Mouse (Mus musculus): ENCODE results near the gene Lmntd2. TPM values are rescaled to one million over a fixed set of nuclear protein-coding genes. Genes with fewer than 3 reads are reported as not detected.

The Lmntd2 gene
- polyA plus RNA-seq, 1 experiment from 2014 or later, result 1.5 TPM

- H3K27me3 ChIP-seq (replicated peaks; ENCODE audit: control insufficient read depth, insufficient read depth, low read length), result no peaks in the 10 kb centered on the region
- no peak for DNase-seq (ENCODE audit: low spot score)
- H3K9me3 ChIP-seq (ENCODE audit: control insufficient read depth, low read length), result no peaks in the 10 kb centered on the region
- no peak overlapping the region for H3K4me3 ChIP-seq (ENCODE audit: low read depth, low read length)
- 0 out of 2 replicates have a peak overlapping the region, but pooled peaks have one; percentile 6 for H3K9ac ChIP-seq (ENCODE audit: low read depth, low read length)
- peaks cover 23% of the 10 kb centered on the region for H3K4me1 ChIP-seq (ENCODE audit: control insufficient read depth, insufficient read depth, low read length)
- no peak overlapping the region for H3K27ac ChIP-seq (replicated peaks; ENCODE audit: low read depth, low read length)
- no peak for ATAC-seq (ENCODE audit: low read depth)
- peaks cover 10% of the 10 kb centered on the region; the same call in 1 of the 2 replicates for H3K36me3 ChIP-seq (ENCODE audit: control insufficient read depth, insufficient read depth, low read length)
- WGBS, result 73% methylated on average over 5 of the region's 5 CpGs
- H3K4me2 ChIP-seq (ENCODE audit: low read depth, low read length), result no peak overlapping the region
Measured at GRCm38 (mm10) chr7:141218557-141219133, 4.8 kb upstream of the Lmntd2 start.

- no peaks in the 10 kb centered on the region for H3K9me3 ChIP-seq (ENCODE audit: control insufficient read depth, low read length)
- no peak overlapping the region for H3K4me2 ChIP-seq (ENCODE audit: low read depth, low read length)
- no peak for ATAC-seq (ENCODE audit: low read depth)
- H3K4me3 ChIP-seq (ENCODE audit: low read depth, low read length), result no peak overlapping the region
- no peaks in the 10 kb centered on the region for H3K27me3 ChIP-seq (replicated peaks; ENCODE audit: control insufficient read depth, insufficient read depth, low read length)
- DNase-seq (ENCODE audit: low spot score), result no peak
- peaks cover 10% of the 10 kb centered on the region; the same call in 1 of the 2 replicates for H3K36me3 ChIP-seq (ENCODE audit: control insufficient read depth, insufficient read depth, low read length)
- H3K9ac ChIP-seq (ENCODE audit: low read depth, low read length), result 0 out of 2 replicates have a peak overlapping the region, but pooled peaks have one; percentile 6
- WGBS, result 72% methylated on average over 3 of the region's 3 CpGs
- no peak overlapping the region for H3K27ac ChIP-seq (replicated peaks; ENCODE audit: low read depth, low read length)
- H3K4me1 ChIP-seq (ENCODE audit: control insufficient read depth, insufficient read depth, low read length), result peaks cover 23% of the 10 kb centered on the region
Measured at GRCm38 (mm10) chr7:141218141-141218540, 4.3 kb upstream of the Lmntd2 start.

GRCm38 (mm10) chr7:141217343-141218013 lies 3.6 kb upstream of the Lmntd2 start:
- Histone ChIP-seq H3K4me3 (ENCODE audit: low read depth, low read length) (no peak overlapping the region), H3K4me2 (ENCODE audit: low read depth, low read length) (peak overlapping the region; percentile 69; the same call in 1 of the 2 replicates), H3K9ac (ENCODE audit: low read depth, low read length) (no peak overlapping the region), H3K4me1 (ENCODE audit: control insufficient read depth, insufficient read depth, low read length) (peaks cover 19% of the 10 kb centered on the region), H3K36me3 (ENCODE audit: control insufficient read depth, insufficient read depth, low read length) (peaks cover 10% of the 10 kb centered on the region; the same call in 1 of the 2 replicates), H3K9me3 (ENCODE audit: control insufficient read depth, low read length) (no peaks in the 10 kb centered on the region), H3K27ac (replicated peaks; ENCODE audit: low read depth, low read length) (no peak overlapping the region), H3K27me3 (replicated peaks; ENCODE audit: control insufficient read depth, insufficient read depth, low read length) (no peaks in the 10 kb centered on the region)
- DNase-seq (ENCODE audit: low spot score) (no peak), ATAC-seq (ENCODE audit: low read depth) (no peak)
- 83% methylated on average over 13 of the region's 17 CpGs for WGBS

GRCm38 (mm10) chr7:141216894-141217293 lies 3.0 kb upstream of the Lmntd2 start:
- Histone ChIP-seq H3K9ac (ENCODE audit: low read depth, low read length) (no peak overlapping the region), H3K9me3 (ENCODE audit: control insufficient read depth, low read length) (no peaks in the 10 kb centered on the region), H3K4me2 (ENCODE audit: low read depth, low read length) (peak overlapping the region; percentile 69), H3K4me3 (ENCODE audit: low read depth, low read length) (peak overlapping the region; percentile 54; the same call in 1 of the 2 replicates), H3K27me3 (replicated peaks; ENCODE audit: control insufficient read depth, insufficient read depth, low read length) (no peaks in the 10 kb centered on the region), H3K36me3 (ENCODE audit: control insufficient read depth, insufficient read depth, low read length) (peaks cover 10% of the 10 kb centered on the region; the same call in 1 of the 2 replicates), H3K27ac (replicated peaks; ENCODE audit: low read depth, low read length) (no peak overlapping the region), H3K4me1 (ENCODE audit: control insufficient read depth, insufficient read depth, low read length) (peaks cover 13% of the 10 kb centered on the region)
- DNase-seq (ENCODE audit: low spot score) (no peak), ATAC-seq (ENCODE audit: low read depth) (no peak)
- 87% methylated on average over 11 of the region's 11 CpGs for WGBS

GRCm38 (mm10) chr7:141215880-141216733 lies 2.2 kb upstream of the Lmntd2 start:
- Histone ChIP-seq H3K4me1 (ENCODE audit: control insufficient read depth, insufficient read depth, low read length) (peaks cover 11% of the 10 kb centered on the region; the same call in 1 of the 2 replicates), H3K9me3 (ENCODE audit: control insufficient read depth, low read length) (no peaks in the 10 kb centered on the region), H3K36me3 (ENCODE audit: control insufficient read depth, insufficient read depth, low read length) (peaks cover 10% of the 10 kb centered on the region; the same call in 1 of the 2 replicates), H3K9ac (ENCODE audit: low read depth, low read length) (peak overlapping the region; percentile 63), H3K4me3 (ENCODE audit: low read depth, low read length) (peak overlapping the region; percentile 54), H3K4me2 (ENCODE audit: low read depth, low read length) (peak overlapping the region; percentile 69), H3K27ac (replicated peaks; ENCODE audit: low read depth, low read length) (peak overlapping the region; percentile 53), H3K27me3 (replicated peaks; ENCODE audit: control insufficient read depth, insufficient read depth, low read length) (no peaks in the 10 kb centered on the region)
- ATAC-seq (ENCODE audit: low read depth) (peak; percentile 66), DNase-seq (ENCODE audit: low spot score) (no peak)
- WGBS, result 1% methylated on average over 24 of the region's 42 CpGs

GRCm38 (mm10) chr7:141215101-141215879 lies 1.4 kb upstream of the Lmntd2 start, which contains the start of gene Rassf7:
TSS of gene Rassf7 (plus strand) at chr7:141215860.
- peak within 1 kb of the TSS; percentile 86 for H3K27ac ChIP-seq (replicated peaks; ENCODE audit: low read depth, low read length)
- peak; percentile 98 for DNase-seq (ENCODE audit: low spot score)
- WGBS, result 1% methylated on average over 28 of the region's 41 CpGs

GRCm38 (mm10) chr7:141214310-141214709 lies 430 bp upstream of the Lmntd2 start:
- H3K4me2 ChIP-seq (ENCODE audit: low read depth, low read length), result no peak overlapping the region
- WGBS, result 59% methylated on average over 3 of the region's 3 CpGs

More at GRCm38 (mm10) chr7:141215101-141215879, 1.4 kb upstream of the Lmntd2 start, which contains the start of gene Rassf7:
- ATAC-seq (ENCODE audit: low read depth), result peak; percentile 96
- Histone ChIP-seq H3K4me1 (ENCODE audit: control insufficient read depth, insufficient read depth, low read length) (peaks cover 3% of the 10 kb centered on the region; the same call in 1 of the 2 replicates), H3K4me3 (ENCODE audit: low read depth, low read length) (peak within 1 kb of the TSS; percentile 54), H3K4me2 (ENCODE audit: low read depth, low read length) (peak within 1 kb of the TSS; percentile 69), H3K9me3 (ENCODE audit: control insufficient read depth, low read length) (no peaks in the 10 kb centered on the region), H3K36me3 (ENCODE audit: control insufficient read depth, insufficient read depth, low read length) (peaks cover 10% of the 10 kb centered on the region; the same call in 1 of the 2 replicates), H3K27me3 (replicated peaks; ENCODE audit: control insufficient read depth, insufficient read depth, low read length) (no peaks in the 10 kb centered on the region), H3K9ac (ENCODE audit: low read depth, low read length) (peak within 1 kb of the TSS; percentile 71)

More at GRCm38 (mm10) chr7:141214310-141214709, 430 bp upstream of the Lmntd2 start:
- ATAC-seq (ENCODE audit: low read depth) (no peak), DNase-seq (ENCODE audit: low spot score) (no peak)
- Histone ChIP-seq H3K36me3 (ENCODE audit: control insufficient read depth, insufficient read depth, low read length) (0 out of 2 replicates have a peak, but pooled peaks cover 10% of the 10 kb centered on the region), H3K27ac (replicated peaks; ENCODE audit: low read depth, low read length) (no peak overlapping the region), H3K4me3 (ENCODE audit: low read depth, low read length) (no peak overlapping the region), H3K4me1 (ENCODE audit: control insufficient read depth, insufficient read depth, low read length) (peaks cover 2% of the 10 kb centered on the region; the same call in 1 of the 2 replicates), H3K27me3 (replicated peaks; ENCODE audit: control insufficient read depth, insufficient read depth, low read length) (no peaks in the 10 kb centered on the region), H3K9me3 (ENCODE audit: control insufficient read depth, low read length) (no peaks in the 10 kb centered on the region), H3K9ac (ENCODE audit: low read depth, low read length) (no peak overlapping the region)

All from embryonic facial prominence, embryonic 14.5 days (tissue).